Mouse (Mus musculus) stomach, postnatal 0 days (tissue): Measurements from ENCODE around the gene Cdk20.

Source experiments
- CTCF ChIP-seq: IDR thresholded peaks from 2 replicates; pipeline ENCODE4 v1.5.1; 2016; ENCODE audit warnings: antibody characterized with exemption, low read depth, mild to moderate bottlenecking, moderate library complexity
- EP300 ChIP-seq: optimal IDR thresholded peaks from 2 replicates; pipeline ENCODE3; 2016; ENCODE audit warnings: antibody characterized with exemption

- TF ChIP-seq CTCF: no peak
- no peak for TF ChIP-seq EP300
Observed at GRCm38 (mm10) chr13:64388415-64388814, 43.7 kb upstream of the Cdk20 start.
